Comparison of ENCODE assay signal across 10 mouse cellular contexts in genomic region chr1:157444632-157445300, GRCm38 (mm10). TPM values are rescaled to one million over a fixed set of nuclear protein-coding genes. Genes with fewer than 3 reads are reported as not detected.
A peak's percentile ranks its signal among the peaks of the same experiment; 100 is the strongest.
DNase-seq lines count a peak whose midpoint lies in the region; ATAC-seq and TF ChIP-seq lines count a peak whose summit lies in the region.
"Had no signal": no experiment of that assay in that cellular context is flagged by ENCODE, and none has a peak within 500 bp of the region (broad histone marks: within the 10 kb centered on the region; RNA-seq: fewer than 3 reads in every experiment).

No protein-coding gene starts in this region.

- H3K27me3 ChIP-seq in heart, postnatal 0 days (ENCODE audit: control insufficient read depth, insufficient read depth, low read length) = no peaks in the 10 kb centered on the region
- H3K27me3 ChIP-seq: neural tube, embryonic 12.5 days had no signal

- no peak for ATAC-seq in heart, postnatal 0 days (ENCODE audit: insufficient read depth, low read depth)

- H3K4me2 ChIP-seq in heart, postnatal 0 days (ENCODE audit: low read depth, low read length) = peak overlapping the region; percentile 60
- H3K4me2 ChIP-seq: neural tube, embryonic 12.5 days had no signal

- no peaks in the 10 kb centered on the region for H3K36me3 ChIP-seq in heart, postnatal 0 days (replicated peaks; ENCODE audit: control insufficient read depth, insufficient read depth, low read length)
- H3K36me3 ChIP-seq: liver, embryonic 15.5 days; neural tube, embryonic 12.5 days had no signal

- H3K9me3 ChIP-seq in heart, postnatal 0 days (replicated peaks; ENCODE audit: control insufficient read depth, low read length) = no peaks in the 10 kb centered on the region
- H3K9me3 ChIP-seq: liver, embryonic 15.5 days; neural tube, embryonic 12.5 days had no signal

- peak overlapping the region; percentile 95 for H3K27ac ChIP-seq in heart, postnatal 0 days (ENCODE audit: low read depth)
- H3K27ac ChIP-seq: liver, embryonic 15.5 days; neural tube, embryonic 12.5 days had no signal

- TF ChIP-seq CTCF in brain, embryonic 14.5 days (IDR thresholded peaks at IDR 0.05; ENCODE audit: borderline replicate concordance, extremely low read depth, insufficient read depth, insufficient read length) = no peak
- TF ChIP-seq CTCF in heart, postnatal 0 days (IDR thresholded peaks at IDR 0.05; ENCODE audit: low read depth) = no peak

- H3K4me1 ChIP-seq in heart, postnatal 0 days (ENCODE audit: control insufficient read depth, insufficient read depth) = peaks cover 32% of the 10 kb centered on the region

- TF ChIP-seq POLR2A in brain, embryonic 14.5 days (IDR thresholded peaks at IDR 0.05; ENCODE audit: borderline replicate concordance, extremely low read depth, insufficient read depth, insufficient read length, poor library complexity, severe bottlenecking) = no peak

- peak overlapping the region; percentile 32; the same call in 1 of the 2 replicates for H3K9ac ChIP-seq in heart, postnatal 0 days (replicated peaks; ENCODE audit: low read depth, low read length)
- H3K9ac ChIP-seq: liver, embryonic 15.5 days; neural tube, embryonic 12.5 days had no signal

- 53% methylated on average over 13 of the region's 13 CpGs for WGBS in heart, postnatal 0 days

- no peak for TF ChIP-seq EP300 in heart, postnatal 0 days (IDR thresholded peaks at IDR 0.05; ENCODE audit: low read depth)

- peak; percentile 9 for DNase-seq in kidney, postnatal 10 days
- DNase-seq in kidney, postnatal 25 days = no peak
- DNase-seq in ES-CJ7 (ENCODE audit: low read depth, low spot score) = peak; percentile 51
- peak; percentile 51 for DNase-seq in brain, embryonic 14.5 days (ENCODE audit: low read depth)
- no peak for DNase-seq in heart, postnatal 0 days (ENCODE audit: low spot score)
- DNase-seq in cerebellum, postnatal 25 days = no peak
- no peak for DNase-seq in testis, postnatal 10 days (ENCODE audit: low spot score)
- DNase-seq: gastrocnemius, postnatal 36 days had no signal

- no peak overlapping the region for H3K4me3 ChIP-seq in heart, postnatal 0 days (ENCODE audit: low read depth, low read length)
- H3K4me3 ChIP-seq: liver, embryonic 15.5 days; neural tube, embryonic 12.5 days had no signal

RNA-seq across cellular contexts. Expression of gene Cryzl2, which starts 13.6 kb away (rescaled TPM):
- polyA plus RNA-seq in brain, embryonic 14.5 days (2012; rRNA removed) = 9.1 and 10.4 TPM in 2 replicates
- 31.0 and 45.7 TPM in 2 replicates for total RNA-seq in heart, postnatal 0 days (2014; rRNA removed; ENCODE audit: low replicate concordance)
- 38.1 and 38.5 TPM in 2 replicates for polyA plus RNA-seq in heart, postnatal 0 days (2015; fragmentation: Nextera tagmentation; extraction: Ambion mirVana)

RNA-seq across cellular contexts. Expression of gene Rasal2, which starts 32.4 kb away (rescaled TPM):
- polyA plus RNA-seq in brain, embryonic 14.5 days (2012; rRNA removed) = 29.5 and 39.9 TPM in 2 replicates
- total RNA-seq in heart, postnatal 0 days (2014; rRNA removed; ENCODE audit: low replicate concordance) = 28.9 and 35.9 TPM in 2 replicates
- 18.5 and 20.2 TPM in 2 replicates for polyA plus RNA-seq in heart, postnatal 0 days (2015; fragmentation: Nextera tagmentation; extraction: Ambion mirVana)

Comparison
In these comparisons a context has a peak if more than half of its experiments do, and no peak if none do; other contexts are left out.
1. DNase-seq: peak in kidney, postnatal 10 days (single experiment), ES-CJ7 (single experiment) and brain, embryonic 14.5 days (single experiment); none in kidney, postnatal 25 days (0 of 2), heart, postnatal 0 days (single experiment), cerebellum, postnatal 25 days (0 of 2) and testis, postnatal 10 days (single experiment).